Mouse (Mus musculus): ENCODE data around the gene Gm4884. TPM values are rescaled to one million over a fixed set of nuclear protein-coding genes. Genes with fewer than 3 reads are reported as not detected.
"Not testable (repeated sequence)": the region's sequence is repeated elsewhere in the genome, so short reads cannot be mapped to it uniquely, and the experiment has no call there.

Gene Gm4884
- polyA plus RNA-seq (2012; fragmentation: generic; extraction: Trizol) = not detected
- long read RNA-seq, experiment 1 = 0 reads
- long read RNA-seq, experiment 2 = 0 reads

DNA sequence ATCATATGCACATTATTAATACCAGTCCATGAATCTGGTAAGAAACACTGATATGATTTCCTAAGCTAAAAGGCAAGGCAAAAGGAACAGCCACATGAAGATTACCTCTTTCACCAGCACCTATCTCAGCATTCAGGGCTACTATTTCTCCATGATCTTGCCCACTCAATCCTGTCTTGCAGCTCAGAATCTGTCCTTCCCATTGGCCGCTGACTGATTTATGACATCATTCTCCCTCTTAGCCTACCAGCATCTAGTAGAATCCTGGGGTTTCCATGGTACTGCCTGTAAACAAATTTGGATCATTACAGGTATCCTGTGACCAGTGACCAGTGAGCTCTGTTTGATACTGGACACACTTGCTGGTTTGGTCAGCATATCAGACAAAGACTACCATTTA, at the start of gene Gm4884:
Gene Gm4884, plus strand, starts transcription at position 301 of the 400 bp plus-strand sequence.
- H3K36me3 ChIP-seq (ENCODE audit: control insufficient read depth, insufficient read depth); H3K79me2 ChIP-seq (ENCODE audit: control insufficient read depth, insufficient read depth); H3K27me3 ChIP-seq (ENCODE audit: control insufficient read depth, insufficient read depth, insufficient read length); H3ac ChIP-seq (ENCODE audit: control insufficient read depth, insufficient read length, low read depth); H3K4me3 ChIP-seq (ENCODE audit: insufficient read depth, poor library complexity, severe bottlenecking); H3K79me3 ChIP-seq (ENCODE audit: low read depth): not testable (repeated sequence)

DNA sequence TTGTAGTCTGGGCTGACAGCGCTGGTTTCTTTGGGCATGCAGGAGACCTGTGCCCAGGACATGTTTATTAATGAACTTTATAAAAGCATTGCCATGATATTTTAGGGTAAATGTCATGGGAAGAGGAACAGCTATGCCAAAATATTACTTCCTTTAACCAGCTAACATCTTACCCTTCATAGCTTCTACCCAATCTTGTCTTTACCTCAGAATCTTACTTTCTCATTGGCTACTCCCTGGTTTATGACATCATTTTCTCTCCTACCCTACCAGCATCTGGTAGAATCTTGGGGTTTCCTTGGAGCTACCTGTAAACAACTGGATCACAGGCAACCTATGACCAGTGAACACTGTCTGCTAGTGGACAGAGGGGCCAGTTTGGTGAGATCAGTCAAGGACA, 45.3 kb upstream of the Gm4884 start, which contains the start of gene 4930433I11Rik:
Gene 4930433I11Rik, plus strand, starts transcription at position 301 of the 400 bp plus-strand sequence.
- Histone ChIP-seq H3K36me3 (ENCODE audit: control insufficient read depth, insufficient read depth) (no peaks in the 10 kb centered on the region), H3K79me3 (ENCODE audit: low read depth) (no peaks in the 10 kb centered on the region), H3K27me3 (ENCODE audit: control insufficient read depth, insufficient read depth, insufficient read length) (no peaks in the 10 kb centered on the region), H3K79me2 (ENCODE audit: control insufficient read depth, insufficient read depth) (no peaks in the 10 kb centered on the region), H3K4me3 (ENCODE audit: insufficient read depth, poor library complexity, severe bottlenecking) (no peak within 1 kb of the TSS), H3ac (ENCODE audit: control insufficient read depth, insufficient read length, low read depth) (no peak within 1 kb of the TSS)
- TF ChIP-seq MYOG (IDR thresholded peaks at IDR 0.05; ENCODE audit: control insufficient read depth, extremely low read depth, insufficient read length) (no peak), CTCF (IDR thresholded peaks at IDR 0.05; ENCODE audit: control insufficient read depth, insufficient read depth, insufficient read length) (no peak), MYOD1 (IDR thresholded peaks at IDR 0.05; ENCODE audit: control insufficient read depth, insufficient read length, low read depth) (no peak), CEBPB (IDR thresholded peaks at IDR 0.05; ENCODE audit: low read depth) (no peak), FOSL1 (IDR thresholded peaks at IDR 0.05; ENCODE audit: insufficient read depth, low read length, poor library complexity, severe bottlenecking) (no peak), USF1 (IDR thresholded peaks at IDR 0.05; ENCODE audit: low read depth) (no peak), MAX (IDR thresholded peaks at IDR 0.05) (no peak)

DNA sequence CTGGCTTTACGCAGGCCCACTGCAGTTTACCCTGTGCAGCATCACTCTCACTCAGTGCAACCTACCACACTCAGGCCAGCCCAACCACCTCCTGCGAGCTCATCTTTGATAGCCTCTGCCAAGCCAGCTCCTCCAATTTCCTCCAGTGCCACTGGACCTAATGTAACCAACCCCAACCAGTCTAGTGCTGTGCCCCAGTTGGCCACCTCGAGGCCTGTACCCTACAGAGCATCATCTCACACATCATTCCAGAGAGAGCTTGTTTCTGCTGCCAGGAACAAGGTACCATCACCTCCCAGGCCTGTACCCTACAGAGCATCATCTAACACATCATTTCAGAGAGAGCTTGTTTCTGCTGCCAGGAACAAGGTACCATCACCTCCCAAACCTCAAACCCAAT, 11.5 kb downstream of the Gm4884 start:
- H3K79me2 ChIP-seq (ENCODE audit: control insufficient read depth, insufficient read depth); H3ac ChIP-seq (ENCODE audit: control insufficient read depth, insufficient read length, low read depth); H3K79me3 ChIP-seq (ENCODE audit: low read depth); H3K36me3 ChIP-seq (ENCODE audit: control insufficient read depth, insufficient read depth); H3K27me3 ChIP-seq (ENCODE audit: control insufficient read depth, insufficient read depth, insufficient read length); H3K4me3 ChIP-seq (ENCODE audit: insufficient read depth, poor library complexity, severe bottlenecking): not testable (repeated sequence)

Other genes with a start within 250 kb of the Gm4884 start
- not detected for gene Vstm2b, start 134.4 kb upstream of the Gm4884 start, polyA plus RNA-seq (2012; fragmentation: generic; extraction: Trizol)
- gene 4930433I11Rik, start 45.2 kb upstream of the Gm4884 start, polyA plus RNA-seq (2012; fragmentation: generic; extraction: Trizol) = not detected
- gene Gm5592, start 121.1 kb downstream of the Gm4884 start, polyA plus RNA-seq (2012; fragmentation: generic; extraction: Trizol) = not detected

Measured in C2C12 (cell line).